Comparison of ENCODE assay signal across 8 mouse cellular contexts in the genomic region with DNA sequence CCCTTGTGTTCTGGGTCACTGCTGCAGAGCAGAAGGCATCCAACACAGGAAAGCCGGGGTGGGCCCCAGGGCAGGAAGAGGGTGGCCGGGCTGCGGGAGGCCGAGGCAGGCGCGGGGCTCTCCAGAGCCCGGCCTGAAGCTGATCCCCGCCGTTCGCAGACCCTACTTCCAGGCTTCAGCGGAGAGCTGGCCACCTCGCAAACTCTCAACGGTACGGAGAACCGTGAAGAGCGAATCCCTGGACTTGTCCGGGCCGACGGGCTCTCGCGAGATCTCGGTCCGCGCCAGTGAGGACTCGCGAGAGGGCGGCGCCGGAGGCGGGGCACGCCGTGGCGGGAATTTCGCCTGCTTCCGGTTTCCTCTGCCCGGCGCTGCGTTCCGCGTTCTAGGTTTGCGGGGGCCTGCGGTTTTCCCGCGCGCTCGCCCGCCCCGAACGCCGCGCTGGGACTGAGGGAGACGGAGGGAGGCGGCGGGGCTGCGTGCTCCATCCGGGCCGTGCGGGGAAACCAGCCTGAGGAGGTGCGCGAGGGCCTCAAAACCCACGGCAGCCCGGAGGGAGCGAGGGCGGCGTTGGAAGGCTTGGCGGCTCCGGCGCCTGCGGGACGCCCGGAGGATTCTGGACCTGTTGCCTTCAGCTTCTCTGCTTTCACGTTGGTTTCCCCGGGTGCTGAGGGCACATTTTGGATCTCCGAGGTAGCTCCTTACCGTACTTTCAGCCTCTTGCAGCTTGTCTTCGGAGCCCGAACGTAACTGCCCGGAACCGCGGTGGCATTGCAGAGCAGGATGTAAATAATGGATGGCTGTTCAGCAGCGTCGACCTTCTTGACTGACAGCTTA. TPM values are rescaled to one million over a fixed set of nuclear protein-coding genes. Genes with fewer than 3 reads are reported as not detected.
DNase-seq lines count a peak whose midpoint lies in the region; ATAC-seq and TF ChIP-seq lines count a peak whose summit lies in the region.

A gene (plus strand): TSS at position 336 of the 837 bp plus-strand sequence.

- DNase-seq in Patski (ENCODE audit: low read depth, low spot score) = peak; percentile 44
- DNase-seq in cerebellum, postnatal 14 days = peak; percentile 96 to 97
- peak; percentile 83 to 89 for DNase-seq in frontal cortex, postnatal 14 days (ENCODE audit: low spot score in 2 of 2)
- DNase-seq in layer of hippocampus, postnatal 25 days (ENCODE audit: extremely low spot score in 1 of 2, low spot score in 1 of 2) = peak; percentile 85 to 88
- peak; percentile 93 for DNase-seq in lung, postnatal 25 days (ENCODE audit: low spot score)
- DNase-seq in retina, embryonic 14.5 days (ENCODE audit: low spot score) = peak; percentile 95
- peak; percentile 96 for DNase-seq in thymus, postnatal 4 days

- 0 out of 2 replicates have a peak, but pooled peaks cover 2% of the 10 kb centered on the region for H3K36me3 ChIP-seq in hindbrain, embryonic 13.5 days

- peak within 1 kb of the TSS; percentile 95 for H3K27ac ChIP-seq in hindbrain, embryonic 13.5 days

- peak within 1 kb of the TSS; percentile 92 for H3K9ac ChIP-seq in hindbrain, embryonic 13.5 days

- POLR2A ChIA-PET in Patski (lab: Charles Lee) = no interaction called here

- no peak for TF ChIP-seq CTCF in Patski (IDR thresholded peaks at IDR 0.05)

- 0 out of 2 replicates have a peak, but pooled peaks cover 2% of the 10 kb centered on the region for H3K9me3 ChIP-seq in hindbrain, embryonic 13.5 days

- peak; percentile 98 for ATAC-seq in Patski
- peak; percentile 100 for ATAC-seq in hindbrain, embryonic 13.5 days (ENCODE audit: low FRiP score)

- under 1% methylated on average over 82 of the region's 83 CpGs for WGBS in hindbrain, embryonic 13.5 days

- peak within 1 kb of the TSS; percentile 84 for H3K4me2 ChIP-seq in hindbrain, embryonic 13.5 days

- CTCF ChIA-PET in Patski (lab: Charles Lee) = no interaction called here

- H3K4me1 ChIP-seq in hindbrain, embryonic 13.5 days (replicated peaks) = peaks cover 7% of the 10 kb centered on the region; the same call in 1 of the 2 replicates

- H3K27me3 ChIP-seq in Patski = no peaks in the 10 kb centered on the region
- no peaks in the 10 kb centered on the region for H3K27me3 ChIP-seq in hindbrain, embryonic 13.5 days

- H3K4me3 ChIP-seq in hindbrain, embryonic 13.5 days = peak within 1 kb of the TSS; percentile 94

- in situ Hi-C loops in Patski (cut with MboI; ENCODE audit: low pct_unique_long_range_greater_than_20kb) = no loop called here

RNA-seq across cellular contexts. Expression of the gene that starts here (rescaled TPM):
- 3.0 TPM for polyA plus RNA-seq in Patski (2021)
- polyA plus RNA-seq in hindbrain, embryonic 13.5 days (2015; fragmentation: Nextera tagmentation; extraction: Ambion mirVana) = 7.4 and 9.9 TPM in 2 replicates
- 1 to 10 TPM in 1 of 2 experiments, under 1 TPM in 1; 0.81 to 1.2 TPM for total RNA-seq in layer of hippocampus, postnatal 25 days (2021)

Comparison
In these comparisons a context has a peak if more than half of its experiments do, and no peak if none do; other contexts are left out.
1. Peak in every context shown above with its lines: DNase-seq, ATAC-seq, H3K4me3 ChIP-seq and H3K27ac ChIP-seq.
2. DNase-seq: peak in every context shown above with its lines; median percentile 96 in cerebellum, postnatal 14 days; 96 in thymus, postnatal 4 days; 95 in retina, embryonic 14.5 days; 93 in lung, postnatal 25 days; 86 in layer of hippocampus, postnatal 25 days; 86 in frontal cortex, postnatal 14 days; 44 in Patski.